Mouse (Mus musculus) heart, embryonic 11.5 days (tissue): ENCODE measurements at regions not wholly inside any gene's neighbourhood (a gene's known extent, or its start where the extent isn't known, plus 50 kb on each side); places are given as distances from the start of the nearest gene placed in this dataset.

Experiments used
- ATAC-seq: fragments of 200-750 bp; cut with Nextera tagmentation; replicated peaks from 2 replicates; pipeline ENCODE4 v1.8.0; 2017; ENCODE audit warnings: moderate library complexity; ENCODE audit not compliant: insufficient number of reproducible peaks, low FRiP score, low TSS enrichment
- H3K27ac ChIP-seq: fragments of 300-500 bp; sonication (generic); 2 replicates; pipeline ENCODE4 v1.5.1; 2014; ENCODE audit warnings: mild to moderate bottlenecking, low read depth, low read length
- H3K27me3 ChIP-seq: fragments of 300-500 bp; sonication (generic); 2 replicates; pipeline ENCODE4 v1.6.1; 2014; ENCODE audit warnings: mild to moderate bottlenecking, low read length, mixed read lengths; ENCODE audit not compliant: control insufficient read depth, insufficient read depth
- H3K36me3 ChIP-seq: fragments of 300-500 bp; sonication (generic); 2 replicates; pipeline ENCODE4 v1.6.1; 2014; ENCODE audit warnings: mild to moderate bottlenecking, low read length, moderate library complexity, mixed read lengths; ENCODE audit not compliant: control insufficient read depth, insufficient read depth
- H3K4me1 ChIP-seq: fragments of 300-500 bp; sonication (generic); 2 replicates; pipeline ENCODE4 v1.6.1; 2014; ENCODE audit warnings: low read length; ENCODE audit not compliant: control insufficient read depth, insufficient read depth
- H3K4me2 ChIP-seq: fragments of 300-500 bp; sonication (generic); 2 replicates; pipeline ENCODE4 v1.6.1; 2014; ENCODE audit warnings: mild to moderate bottlenecking, moderate library complexity
- H3K4me3 ChIP-seq: fragments of 300-500 bp; sonication (generic); 2 replicates; pipeline ENCODE4 v1.5.1; 2014; ENCODE audit warnings: low read depth, low read length
- H3K9ac ChIP-seq: fragments of 300-500 bp; sonication (generic); 2 replicates; pipeline ENCODE4 v1.6.1; 2014; ENCODE audit warnings: mild to moderate bottlenecking, low read depth, low read length, moderate library complexity
- H3K9me3 ChIP-seq: fragments of 300-500 bp; sonication (generic); replicated peaks from 2 replicates; pipeline ENCODE4 v1.6.1; 2016; ENCODE audit warnings: low read length; ENCODE audit not compliant: control insufficient read depth
- WGBS: fragments of 180-500 bp; shearing (Covaris S2); extraction: QIAGEN DNeasy Blood & Tissue Kit; methylation state at CpG from one replicate; pipeline ENCODE4 v1.1.7; 2014; ENCODE audit not compliant: insufficient replicate concordance; 5-methylcytosine and 5-hydroxymethylcytosine counted together

DNA sequence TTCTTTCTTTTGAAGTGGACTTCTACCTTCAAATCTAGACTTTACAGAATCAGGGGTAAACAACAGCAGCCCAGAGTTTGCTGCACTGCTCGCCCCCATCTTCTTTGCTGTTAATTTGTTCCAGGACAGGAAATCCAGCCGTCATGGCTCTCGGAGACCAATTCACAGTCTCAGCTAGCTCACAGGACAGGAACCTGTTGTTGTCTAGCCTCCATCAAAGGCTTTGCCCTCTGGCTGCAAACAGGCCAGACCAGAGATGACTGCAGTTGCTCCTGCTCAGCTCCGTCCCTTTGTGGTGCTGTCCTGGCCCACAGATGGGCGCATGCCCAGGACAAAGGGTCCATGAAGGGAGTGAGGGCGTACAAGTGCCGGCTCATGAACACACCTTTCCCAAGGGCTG is 182.2 kb upstream of the Sulf2 start:
- Histone ChIP-seq H3K4me1 (0 out of 2 replicates have a peak, but pooled peaks cover 3% of the 10 kb centered on the region), H3K36me3 (no peaks in the 10 kb centered on the region), H3K9me3 (0 out of 2 replicates have a peak, but pooled peaks cover 2% of the 10 kb centered on the region), H3K4me2 (no peak overlapping the region), H3K4me3 (no peak overlapping the region), H3K9ac (no peak overlapping the region), H3K27ac (no peak overlapping the region), H3K27me3 (no peaks in the 10 kb centered on the region)
- no peak for ATAC-seq
- WGBS: 61% methylated on average over 7 of the region's 7 CpGs

DNA sequence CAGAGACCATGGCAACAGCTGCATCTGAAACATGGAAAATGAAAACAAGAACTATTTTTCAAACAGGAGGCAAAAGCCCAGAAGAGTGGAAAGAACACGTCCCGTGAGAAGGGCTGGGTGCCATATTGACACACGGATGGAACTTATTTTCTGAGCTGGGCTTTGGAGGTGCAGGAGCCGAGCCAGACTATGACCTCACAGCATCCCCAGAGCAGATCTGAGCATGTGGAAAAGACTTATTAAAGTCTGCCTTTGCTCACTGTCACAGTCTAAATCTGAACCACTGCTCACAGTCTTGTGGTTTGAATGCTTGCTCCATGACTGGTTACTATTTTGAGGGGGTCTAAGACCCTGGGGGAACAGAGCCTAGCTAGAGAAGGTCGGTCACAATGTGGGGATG is 180.2 kb upstream of the Sulf2 start:
- no peak for ATAC-seq
- Histone ChIP-seq H3K27ac (no peak overlapping the region), H3K4me1 (0 out of 2 replicates have a peak, but pooled peaks cover 3% of the 10 kb centered on the region)

GRCm38 (mm10) chr2:166334559-166334958 is 179.1 kb upstream of the Sulf2 start:
- H3K4me3 ChIP-seq: no peak overlapping the region
- ATAC-seq: no peak
- H3K27ac ChIP-seq: no peak overlapping the region
- no peak overlapping the region for H3K9ac ChIP-seq
- no peak overlapping the region for H3K4me2 ChIP-seq
- 0 out of 2 replicates have a peak, but pooled peaks cover 3% of the 10 kb centered on the region for H3K4me1 ChIP-seq
- no peaks in the 10 kb centered on the region for H3K36me3 ChIP-seq
- no peaks in the 10 kb centered on the region for H3K9me3 ChIP-seq
- WGBS: 52% methylated on average over 7 of the region's 7 CpGs
- no peaks in the 10 kb centered on the region for H3K27me3 ChIP-seq

More for the DNA sequence above, 180.2 kb upstream of the Sulf2 start:
- H3K36me3 ChIP-seq: no peaks in the 10 kb centered on the region
- 69% methylated on average over 5 of the region's 5 CpGs for WGBS
- H3K27me3 ChIP-seq: no peaks in the 10 kb centered on the region
- H3K9me3 ChIP-seq: no peaks in the 10 kb centered on the region
- H3K4me3 ChIP-seq: no peak overlapping the region
- H3K4me2 ChIP-seq: no peak overlapping the region
- H3K9ac ChIP-seq: no peak overlapping the region

GRCm38 (mm10) chr2:166333818-166334217 is 178.4 kb upstream of the Sulf2 start:
- Histone ChIP-seq H3K4me3 (no peak overlapping the region), H3K27ac (no peak overlapping the region), H3K9me3 (no peaks in the 10 kb centered on the region), H3K36me3 (no peaks in the 10 kb centered on the region), H3K9ac (no peak overlapping the region), H3K4me2 (no peak overlapping the region), H3K4me1 (0 out of 2 replicates have a peak, but pooled peaks cover 3% of the 10 kb centered on the region), H3K27me3 (no peaks in the 10 kb centered on the region)
- WGBS: 58% methylated on average over 4 of the region's 4 CpGs
- no peak for ATAC-seq

GRCm38 (mm10) chr2:166332748-166333417 is 177.4 kb upstream of the Sulf2 start:
- H3K9me3 ChIP-seq: no peaks in the 10 kb centered on the region
- 53% methylated on average over 13 of the region's 13 CpGs for WGBS
- no peak overlapping the region for H3K4me3 ChIP-seq
- no peaks in the 10 kb centered on the region for H3K36me3 ChIP-seq
- no peak overlapping the region for H3K4me2 ChIP-seq
- no peaks in the 10 kb centered on the region for H3K27me3 ChIP-seq
- no peak for ATAC-seq
- H3K4me1 ChIP-seq: 0 out of 2 replicates have a peak, but pooled peaks cover 3% of the 10 kb centered on the region
- H3K9ac ChIP-seq: no peak overlapping the region
- no peak overlapping the region for H3K27ac ChIP-seq

GRCm38 (mm10) chr2:166331192-166331591 is 175.7 kb upstream of the Sulf2 start:
- Histone ChIP-seq H3K27me3 (no peaks in the 10 kb centered on the region), H3K4me1 (0 out of 2 replicates have a peak, but pooled peaks cover 3% of the 10 kb centered on the region), H3K9me3 (no peaks in the 10 kb centered on the region), H3K9ac (no peak overlapping the region), H3K4me2 (no peak overlapping the region), H3K4me3 (no peak overlapping the region), H3K36me3 (no peaks in the 10 kb centered on the region), H3K27ac (no peak overlapping the region)
- ATAC-seq: no peak
- WGBS: 85% methylated on average over 4 of the region's 4 CpGs

DNA sequence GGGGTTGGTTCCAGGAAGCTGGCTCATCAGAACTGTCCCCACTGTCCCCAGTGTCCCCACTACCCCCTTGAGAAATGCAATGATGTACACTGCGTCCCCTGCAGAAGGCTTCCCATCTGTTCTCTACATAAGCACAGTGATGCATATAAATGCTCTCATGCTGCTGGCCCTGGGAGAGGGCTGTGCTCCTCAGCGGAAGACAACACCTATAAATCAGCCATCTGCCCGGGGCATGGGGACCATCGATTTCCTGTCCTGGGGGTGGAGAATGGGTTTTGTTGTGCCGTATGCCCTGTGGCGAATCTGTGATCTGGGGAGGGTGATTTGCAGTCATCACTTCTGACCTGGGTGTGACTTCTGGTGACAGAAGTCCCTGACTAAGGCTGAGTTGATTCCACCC is 174.9 kb upstream of the Sulf2 start:
- no peak for ATAC-seq
- 0 out of 2 replicates have a peak, but pooled peaks cover 3% of the 10 kb centered on the region for H3K4me1 ChIP-seq
- WGBS: 59% methylated on average over 6 of the region's 6 CpGs
- H3K4me2 ChIP-seq: no peak overlapping the region
- H3K36me3 ChIP-seq: no peaks in the 10 kb centered on the region
- H3K27me3 ChIP-seq: no peaks in the 10 kb centered on the region
- no peak overlapping the region for H3K4me3 ChIP-seq
- no peaks in the 10 kb centered on the region for H3K9me3 ChIP-seq
- no peak overlapping the region for H3K27ac ChIP-seq
- H3K9ac ChIP-seq: no peak overlapping the region

DNA sequence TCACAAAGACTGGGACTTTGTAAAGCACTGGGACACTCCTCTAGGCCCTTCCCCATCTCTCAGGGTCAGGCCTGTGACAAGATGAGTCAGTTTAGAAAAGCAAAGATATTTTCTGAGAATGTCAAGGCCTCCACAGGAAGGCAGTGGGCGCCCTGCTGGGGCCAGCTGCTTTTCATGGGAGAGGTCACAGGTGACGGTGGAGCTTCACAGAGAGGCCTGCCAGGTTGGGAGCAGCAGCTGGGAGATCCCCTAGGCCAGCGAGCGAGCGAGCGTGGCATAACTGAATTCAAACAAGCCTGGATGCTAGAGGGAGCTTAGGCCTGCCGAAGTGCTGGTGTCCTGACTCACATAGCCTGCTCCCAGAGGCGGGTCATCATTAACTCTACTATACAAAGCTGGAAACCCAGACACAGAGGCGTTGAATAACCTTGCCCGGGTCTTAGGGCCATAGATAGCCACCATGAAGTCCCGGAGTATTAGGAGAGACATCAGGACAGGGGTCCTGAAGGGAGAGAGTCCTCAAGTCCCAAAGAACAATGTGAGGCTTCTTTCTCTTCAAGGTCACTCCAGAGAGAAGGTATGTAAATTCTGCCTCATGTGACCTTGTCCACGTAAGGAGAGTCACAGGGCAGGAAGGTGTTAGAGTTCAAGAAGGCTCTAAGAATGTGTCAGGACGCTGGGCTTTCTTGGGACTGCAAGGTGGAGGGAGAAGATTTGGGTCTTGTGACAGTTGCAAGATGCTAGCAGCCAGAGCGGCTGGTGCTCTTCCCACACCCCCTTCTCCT is 174.3 kb upstream of the Sulf2 start:
- Histone ChIP-seq H3K27me3 (no peaks in the 10 kb centered on the region), H3K36me3 (no peaks in the 10 kb centered on the region), H3K9me3 (no peaks in the 10 kb centered on the region), H3K4me1 (peaks cover 8% of the 10 kb centered on the region), H3K4me2 (no peak overlapping the region), H3K27ac (no peak overlapping the region), H3K9ac (no peak overlapping the region), H3K4me3 (no peak overlapping the region)
- no peak for ATAC-seq
- WGBS: 67% methylated on average over 14 of the region's 14 CpGs
